Mouse (Mus musculus): ENCODE measurements around the gene Cdk19. TPM values are rescaled to one million over a fixed set of nuclear protein-coding genes. Genes with fewer than 3 reads are reported as not detected.

Gene Cdk19
- polyA plus RNA-seq, 1 experiment from 2014 or later = 2.7 TPM

DNA sequence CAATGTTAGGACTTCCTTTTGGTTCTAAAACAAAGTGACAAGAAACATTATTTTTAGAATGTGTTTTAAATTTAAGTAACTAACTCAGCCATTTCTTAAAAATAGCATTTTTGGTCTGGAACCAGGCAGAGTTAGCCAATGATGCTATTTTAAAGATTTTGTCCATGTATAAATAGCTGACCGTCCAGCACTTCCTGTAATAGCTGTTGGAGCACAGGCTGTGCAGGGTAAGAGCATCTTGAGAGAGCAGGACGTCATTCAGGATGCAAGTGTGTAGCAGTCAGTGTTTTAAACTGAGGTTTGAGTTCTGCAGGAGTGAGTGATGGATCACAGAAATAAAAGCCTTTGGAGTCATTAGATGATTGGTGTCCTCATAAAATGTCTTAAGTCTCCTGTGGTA lies 18.8 kb downstream of the Cdk19 start:
- Histone ChIP-seq H3K9me3 (replicated peaks; ENCODE audit: control insufficient read depth, low read length) (no peaks in the 10 kb centered on the region), H3K36me3 (ENCODE audit: control insufficient read depth, insufficient read depth) (no peaks in the 10 kb centered on the region), H3K9ac (ENCODE audit: low read depth, low read length) (no peak overlapping the region), H3K27ac (ENCODE audit: low read length) (no peak overlapping the region), H3K4me2 (ENCODE audit: low read depth, low read length) (no peak overlapping the region), H3K4me3 (ENCODE audit: low read depth, low read length) (no peak overlapping the region), H3K27me3 (ENCODE audit: control insufficient read depth, insufficient read depth, low read depth, low read length) (no peaks in the 10 kb centered on the region), H3K4me1 (ENCODE audit: control insufficient read depth, low read depth, low read length) (peaks cover 6% of the 10 kb centered on the region)
- 48% methylated on average over 2 of the region's 2 CpGs for WGBS (ENCODE audit: insufficient replicate concordance)
- ATAC-seq (ENCODE audit: low read depth) = no peak

DNA sequence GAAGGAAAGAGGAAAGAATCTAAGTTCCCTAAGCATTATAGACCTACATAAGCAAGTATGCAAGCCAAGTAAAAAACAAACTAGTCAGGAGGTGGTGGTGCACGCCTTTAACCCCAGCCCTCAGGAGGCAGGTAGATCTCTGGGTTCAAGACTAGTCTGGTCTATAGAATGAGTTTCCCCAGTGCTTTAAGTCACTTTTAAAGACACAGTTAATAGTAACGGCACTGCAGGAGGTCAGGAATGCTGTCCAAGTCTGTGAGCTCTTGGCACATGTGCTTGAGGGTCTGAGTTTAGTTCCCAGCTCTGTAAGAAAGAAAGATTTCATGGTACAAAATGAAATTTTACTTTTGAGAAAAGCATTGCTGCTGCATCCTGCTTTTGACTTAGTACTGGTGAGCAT lies 19.8 kb downstream of the Cdk19 start:
- H3K9me3 ChIP-seq (replicated peaks; ENCODE audit: control insufficient read depth, low read length) = no peaks in the 10 kb centered on the region
- no peak overlapping the region for H3K4me3 ChIP-seq (ENCODE audit: low read depth, low read length)
- WGBS (ENCODE audit: insufficient replicate concordance) = 71% methylated on average over 2 of the region's 2 CpGs
- no peak overlapping the region for H3K9ac ChIP-seq (ENCODE audit: low read depth, low read length)
- no peak overlapping the region for H3K4me2 ChIP-seq (ENCODE audit: low read depth, low read length)
- no peak for ATAC-seq (ENCODE audit: low read depth)
- no peaks in the 10 kb centered on the region for H3K36me3 ChIP-seq (ENCODE audit: control insufficient read depth, insufficient read depth)
- H3K27me3 ChIP-seq (ENCODE audit: control insufficient read depth, insufficient read depth, low read depth, low read length) = no peaks in the 10 kb centered on the region
- peaks cover 7% of the 10 kb centered on the region for H3K4me1 ChIP-seq (ENCODE audit: control insufficient read depth, low read depth, low read length)
- H3K27ac ChIP-seq (ENCODE audit: low read length) = no peak overlapping the region

DNA sequence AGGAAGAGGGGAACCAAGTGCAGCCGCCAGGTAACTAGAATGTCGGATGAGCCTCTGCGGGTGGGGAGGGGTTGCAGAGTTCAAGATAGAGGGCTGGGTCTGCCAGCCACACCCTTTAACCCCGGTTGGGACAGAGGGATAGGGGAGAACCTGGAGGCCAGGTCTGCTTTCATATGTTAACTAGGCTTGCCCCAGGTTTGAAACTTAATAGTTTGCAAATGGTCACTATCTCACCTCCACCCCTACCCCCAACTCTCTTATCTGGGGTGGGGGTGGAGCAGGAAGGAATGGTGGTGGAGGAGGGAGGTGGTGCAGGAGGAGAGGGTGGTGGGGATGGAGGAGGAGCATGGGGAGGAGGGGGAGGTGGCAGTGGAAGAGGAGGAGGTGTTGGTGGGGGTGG lies 23.6 kb downstream of the Cdk19 start:
- Histone ChIP-seq H3K27me3 (ENCODE audit: control insufficient read depth, insufficient read depth, low read depth, low read length) (no peaks in the 10 kb centered on the region), H3K36me3 (ENCODE audit: control insufficient read depth, insufficient read depth) (no peaks in the 10 kb centered on the region), H3K4me2 (ENCODE audit: low read depth, low read length) (no peak overlapping the region), H3K27ac (ENCODE audit: low read length) (no peak overlapping the region), H3K9me3 (replicated peaks; ENCODE audit: control insufficient read depth, low read length) (no peaks in the 10 kb centered on the region), H3K4me1 (ENCODE audit: control insufficient read depth, low read depth, low read length) (peaks cover 7% of the 10 kb centered on the region), H3K9ac (ENCODE audit: low read depth, low read length) (no peak overlapping the region), H3K4me3 (ENCODE audit: low read depth, low read length) (no peak overlapping the region)
- no peak for ATAC-seq (ENCODE audit: low read depth)
- 20% methylated on average over 4 of the region's 4 CpGs for WGBS (ENCODE audit: insufficient replicate concordance)

DNA sequence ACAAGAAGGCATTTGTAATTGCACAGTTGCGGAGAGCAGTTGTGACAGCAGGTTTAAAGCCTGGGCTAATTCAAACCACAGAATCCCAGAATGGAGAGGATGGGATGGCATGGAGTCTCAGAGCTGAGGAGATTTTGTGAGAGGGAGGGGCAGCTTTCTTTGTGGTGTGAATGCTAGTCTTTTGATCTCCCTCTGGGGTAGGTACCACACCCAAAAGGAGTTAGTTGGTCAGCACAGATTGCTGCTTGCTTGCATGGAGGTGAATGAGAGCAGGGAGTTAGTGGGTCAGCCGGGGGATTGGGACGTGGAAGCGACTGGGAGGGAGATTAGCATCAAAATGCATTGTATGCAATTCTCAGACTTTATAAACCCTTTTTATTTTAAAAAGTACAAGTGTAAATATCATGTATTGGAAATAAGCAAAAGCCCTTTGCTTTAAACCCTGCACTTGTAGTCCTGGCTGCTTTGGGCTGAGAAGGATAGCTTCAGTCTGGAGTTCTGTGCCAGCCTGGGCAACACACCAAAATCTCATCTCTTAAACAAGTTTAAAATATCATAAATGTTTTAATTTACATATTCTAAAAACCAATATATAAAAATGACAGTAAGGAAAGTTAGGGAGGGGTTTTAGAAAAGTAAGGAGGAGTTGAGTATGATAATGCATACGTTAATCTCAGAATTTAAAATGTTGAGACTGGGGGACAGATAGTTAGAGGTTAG lies 25.4 kb downstream of the Cdk19 start:
- 68% methylated on average over 5 of the region's 5 CpGs for WGBS (ENCODE audit: insufficient replicate concordance)
- Histone ChIP-seq H3K4me3 (ENCODE audit: low read depth, low read length) (no peak overlapping the region), H3K4me1 (ENCODE audit: control insufficient read depth, low read depth, low read length) (peaks cover 7% of the 10 kb centered on the region), H3K27me3 (ENCODE audit: control insufficient read depth, insufficient read depth, low read depth, low read length) (no peaks in the 10 kb centered on the region), H3K36me3 (ENCODE audit: control insufficient read depth, insufficient read depth) (no peaks in the 10 kb centered on the region), H3K9me3 (replicated peaks; ENCODE audit: control insufficient read depth, low read length) (no peaks in the 10 kb centered on the region), H3K27ac (ENCODE audit: low read length) (no peak overlapping the region), H3K9ac (ENCODE audit: low read depth, low read length) (no peak overlapping the region), H3K4me2 (ENCODE audit: low read depth, low read length) (no peak overlapping the region)
- ATAC-seq (ENCODE audit: low read depth) = no peak

DNA sequence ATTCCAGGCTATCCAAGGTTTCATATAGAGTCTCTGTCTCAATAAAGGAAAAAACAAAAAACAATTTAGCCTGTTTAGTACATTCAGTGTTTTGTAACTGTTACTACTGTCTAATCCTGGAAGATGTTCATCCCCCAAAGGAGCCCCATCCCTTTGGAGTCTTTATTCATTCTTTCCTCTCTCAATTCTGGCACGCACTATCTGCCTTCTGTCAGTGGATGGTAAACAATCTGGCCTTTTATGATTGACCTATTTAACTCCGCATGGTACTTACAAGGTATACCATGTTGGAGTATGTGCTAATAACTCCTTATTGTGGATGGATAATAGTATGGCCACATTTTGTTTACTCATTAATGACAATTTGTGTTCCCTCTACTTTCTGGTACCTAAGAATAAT lies 26.6 kb downstream of the Cdk19 start:
- H3K4me2 ChIP-seq (ENCODE audit: low read depth, low read length) = no peak overlapping the region
- H3K9me3 ChIP-seq (replicated peaks; ENCODE audit: control insufficient read depth, low read length) = no peaks in the 10 kb centered on the region
- H3K9ac ChIP-seq (ENCODE audit: low read depth, low read length) = no peak overlapping the region
- WGBS (ENCODE audit: insufficient replicate concordance) = 86% methylated on average over 2 of the region's 2 CpGs
- H3K36me3 ChIP-seq (ENCODE audit: control insufficient read depth, insufficient read depth) = no peaks in the 10 kb centered on the region
- no peak for ATAC-seq (ENCODE audit: low read depth)
- H3K27ac ChIP-seq (ENCODE audit: low read length) = no peak overlapping the region
- H3K27me3 ChIP-seq (ENCODE audit: control insufficient read depth, insufficient read depth, low read depth, low read length) = no peaks in the 10 kb centered on the region
- H3K4me1 ChIP-seq (ENCODE audit: control insufficient read depth, low read depth, low read length) = peaks cover 7% of the 10 kb centered on the region
- H3K4me3 ChIP-seq (ENCODE audit: low read depth, low read length) = no peak overlapping the region

DNA sequence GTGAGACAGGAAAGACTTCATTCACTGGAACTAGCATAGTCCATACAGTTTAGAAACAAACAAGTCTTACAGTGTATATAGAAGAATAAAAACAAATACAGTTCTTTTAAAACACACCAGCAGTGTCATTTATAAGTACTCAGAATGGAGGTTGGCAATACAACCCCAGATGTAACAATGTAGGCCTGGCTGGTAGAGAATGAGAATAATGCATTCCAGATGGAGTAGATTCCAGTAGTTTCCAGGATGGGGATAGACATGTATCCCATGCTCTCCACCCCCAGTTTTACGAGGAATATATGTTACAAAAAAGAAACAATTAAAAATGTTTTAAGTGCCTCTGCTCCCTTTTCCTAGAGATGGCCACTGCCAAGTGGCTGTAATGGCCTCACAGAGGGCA lies 29.2 kb downstream of the Cdk19 start:
- no peak for ATAC-seq (ENCODE audit: low read depth)
- H3K9ac ChIP-seq (ENCODE audit: low read depth, low read length) = no peak overlapping the region
- no peaks in the 10 kb centered on the region for H3K27me3 ChIP-seq (ENCODE audit: control insufficient read depth, insufficient read depth, low read depth, low read length)
- H3K4me1 ChIP-seq (ENCODE audit: control insufficient read depth, low read depth, low read length) = no peaks in the 10 kb centered on the region
- H3K36me3 ChIP-seq (ENCODE audit: control insufficient read depth, insufficient read depth) = no peaks in the 10 kb centered on the region
- H3K4me2 ChIP-seq (ENCODE audit: low read depth, low read length) = no peak overlapping the region
- H3K4me3 ChIP-seq (ENCODE audit: low read depth, low read length) = no peak overlapping the region
- H3K9me3 ChIP-seq (replicated peaks; ENCODE audit: control insufficient read depth, low read length) = no peaks in the 10 kb centered on the region
- WGBS (ENCODE audit: insufficient replicate concordance) = 80% methylated on average over 1 of the region's 1 CpGs
- H3K27ac ChIP-seq (ENCODE audit: low read length) = no peak overlapping the region

DNA sequence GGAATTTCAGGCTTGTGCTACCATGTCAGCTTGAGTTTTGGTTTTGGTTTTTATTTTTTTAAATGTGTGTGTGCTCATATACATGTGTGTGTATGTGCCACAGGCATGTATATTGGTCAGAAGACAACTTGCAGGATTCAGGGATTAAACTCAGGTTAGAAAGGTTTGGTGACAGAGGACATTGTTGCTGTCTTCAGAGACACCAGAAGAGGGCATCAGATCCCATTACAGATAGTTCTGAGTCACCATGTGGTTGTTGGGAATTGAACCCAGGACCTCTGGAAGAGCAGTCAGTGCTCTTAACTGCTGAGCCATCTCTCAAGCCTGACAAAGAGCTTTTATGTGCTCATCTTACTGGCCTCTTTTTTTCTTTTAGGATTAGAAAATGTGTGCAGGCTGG lies 30.8 kb downstream of the Cdk19 start:
- Histone ChIP-seq H3K4me2 (ENCODE audit: low read depth, low read length) (no peak overlapping the region), H3K27me3 (ENCODE audit: control insufficient read depth, insufficient read depth, low read depth, low read length) (no peaks in the 10 kb centered on the region), H3K36me3 (ENCODE audit: control insufficient read depth, insufficient read depth) (no peaks in the 10 kb centered on the region), H3K9me3 (replicated peaks; ENCODE audit: control insufficient read depth, low read length) (no peaks in the 10 kb centered on the region), H3K27ac (ENCODE audit: low read length) (no peak overlapping the region), H3K9ac (ENCODE audit: low read depth, low read length) (no peak overlapping the region), H3K4me1 (ENCODE audit: control insufficient read depth, low read depth, low read length) (no peaks in the 10 kb centered on the region), H3K4me3 (ENCODE audit: low read depth, low read length) (no peak overlapping the region)
- no peak for ATAC-seq (ENCODE audit: low read depth)

DNA sequence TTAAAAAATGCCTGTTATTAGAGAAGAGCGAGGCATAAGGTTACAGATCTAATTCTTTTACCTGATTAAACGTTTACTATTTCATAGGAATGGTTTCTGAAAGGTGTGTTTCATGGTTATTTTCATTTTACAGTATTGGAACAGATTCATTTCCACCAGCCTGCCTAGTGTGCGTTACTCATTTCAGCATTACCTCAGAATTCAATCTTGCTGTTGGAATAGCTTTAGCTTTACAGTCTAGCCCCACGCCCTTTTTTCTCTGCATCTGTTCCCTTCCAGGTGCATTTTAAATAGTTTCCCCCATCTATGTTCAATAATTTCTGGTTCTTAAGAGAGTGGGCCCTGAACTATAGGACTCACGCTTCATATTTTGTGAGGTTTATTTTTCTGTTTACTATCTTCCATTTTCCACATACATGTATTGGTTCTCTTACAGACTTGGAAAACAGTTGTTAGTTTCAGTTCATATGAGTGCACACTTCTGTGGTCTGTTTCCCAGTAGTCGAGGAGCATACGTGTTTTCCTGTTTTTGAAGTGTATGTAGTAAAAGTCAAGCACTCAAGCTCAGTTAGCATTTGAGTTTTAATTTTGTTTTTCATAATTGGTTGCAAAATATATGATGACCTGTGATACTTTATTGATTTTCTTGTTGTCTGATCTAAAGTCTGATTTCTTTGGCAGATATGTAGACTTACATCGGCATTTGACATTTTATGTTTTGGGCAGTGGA lies 32.0 kb downstream of the Cdk19 start:
- no peak for ATAC-seq (ENCODE audit: low read depth)
- Histone ChIP-seq H3K4me1 (ENCODE audit: control insufficient read depth, low read depth, low read length) (no peaks in the 10 kb centered on the region), H3K36me3 (ENCODE audit: control insufficient read depth, insufficient read depth) (no peaks in the 10 kb centered on the region), H3K9ac (ENCODE audit: low read depth, low read length) (no peak overlapping the region), H3K4me3 (ENCODE audit: low read depth, low read length) (no peak overlapping the region), H3K4me2 (ENCODE audit: low read depth, low read length) (no peak overlapping the region), H3K27me3 (ENCODE audit: control insufficient read depth, insufficient read depth, low read depth, low read length) (no peaks in the 10 kb centered on the region), H3K27ac (ENCODE audit: low read length) (no peak overlapping the region), H3K9me3 (replicated peaks; ENCODE audit: control insufficient read depth, low read length) (no peaks in the 10 kb centered on the region)
- WGBS (ENCODE audit: insufficient replicate concordance) = 60% methylated on average over 8 of the region's 8 CpGs

DNA sequence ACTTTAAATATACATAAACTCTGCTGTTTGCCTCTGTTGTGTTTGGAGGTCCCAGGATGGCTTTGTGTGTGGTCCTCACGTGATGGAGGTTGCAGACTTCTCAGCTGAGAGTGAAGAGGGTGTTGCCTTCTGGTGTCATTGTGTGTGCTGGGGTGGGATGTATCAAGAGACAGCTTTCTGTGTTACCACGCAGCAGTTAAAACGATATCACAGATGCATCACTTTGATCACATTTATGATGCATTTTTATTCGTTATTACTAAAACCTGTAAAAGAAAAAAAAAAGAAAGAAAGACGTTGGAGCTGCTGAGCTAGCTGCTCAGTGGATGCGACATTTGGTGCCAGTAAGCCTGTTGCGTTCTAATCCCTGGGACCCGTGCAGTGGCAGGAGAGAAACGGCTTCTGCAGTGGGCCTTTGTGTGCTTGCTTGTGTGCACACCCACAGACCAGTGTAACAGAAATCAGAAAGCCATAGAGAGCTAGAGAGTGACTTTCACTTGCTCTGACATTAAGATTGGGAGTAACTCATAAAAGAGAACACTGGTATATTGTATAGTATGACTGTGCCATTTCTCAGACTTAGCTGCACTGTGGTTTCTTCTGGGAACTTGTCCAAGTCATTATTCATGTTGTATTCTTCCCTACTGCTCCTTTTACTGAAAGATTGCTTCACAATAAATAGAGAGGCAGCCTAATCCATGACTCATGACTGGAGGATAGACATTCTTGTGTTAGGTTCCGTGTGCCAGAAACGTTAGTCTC lies 32.7 kb downstream of the Cdk19 start:
- ATAC-seq (ENCODE audit: low read depth) = no peak
- 54% methylated on average over 11 of the region's 11 CpGs for WGBS (ENCODE audit: insufficient replicate concordance)
- H3K9me3 ChIP-seq (replicated peaks; ENCODE audit: control insufficient read depth, low read length) = no peaks in the 10 kb centered on the region
- H3K4me2 ChIP-seq (ENCODE audit: low read depth, low read length) = no peak overlapping the region
- H3K4me3 ChIP-seq (ENCODE audit: low read depth, low read length) = no peak overlapping the region
- no peaks in the 10 kb centered on the region for H3K36me3 ChIP-seq (ENCODE audit: control insufficient read depth, insufficient read depth)
- no peak overlapping the region for H3K9ac ChIP-seq (ENCODE audit: low read depth, low read length)
- no peaks in the 10 kb centered on the region for H3K4me1 ChIP-seq (ENCODE audit: control insufficient read depth, low read depth, low read length)
- H3K27ac ChIP-seq (ENCODE audit: low read length) = no peak overlapping the region
- H3K27me3 ChIP-seq (ENCODE audit: control insufficient read depth, insufficient read depth, low read depth, low read length) = no peaks in the 10 kb centered on the region

Measured in liver, embryonic 16.5 days (tissue).